Mouse (Mus musculus): ENCODE results near the gene Ttc28.

DNA sequence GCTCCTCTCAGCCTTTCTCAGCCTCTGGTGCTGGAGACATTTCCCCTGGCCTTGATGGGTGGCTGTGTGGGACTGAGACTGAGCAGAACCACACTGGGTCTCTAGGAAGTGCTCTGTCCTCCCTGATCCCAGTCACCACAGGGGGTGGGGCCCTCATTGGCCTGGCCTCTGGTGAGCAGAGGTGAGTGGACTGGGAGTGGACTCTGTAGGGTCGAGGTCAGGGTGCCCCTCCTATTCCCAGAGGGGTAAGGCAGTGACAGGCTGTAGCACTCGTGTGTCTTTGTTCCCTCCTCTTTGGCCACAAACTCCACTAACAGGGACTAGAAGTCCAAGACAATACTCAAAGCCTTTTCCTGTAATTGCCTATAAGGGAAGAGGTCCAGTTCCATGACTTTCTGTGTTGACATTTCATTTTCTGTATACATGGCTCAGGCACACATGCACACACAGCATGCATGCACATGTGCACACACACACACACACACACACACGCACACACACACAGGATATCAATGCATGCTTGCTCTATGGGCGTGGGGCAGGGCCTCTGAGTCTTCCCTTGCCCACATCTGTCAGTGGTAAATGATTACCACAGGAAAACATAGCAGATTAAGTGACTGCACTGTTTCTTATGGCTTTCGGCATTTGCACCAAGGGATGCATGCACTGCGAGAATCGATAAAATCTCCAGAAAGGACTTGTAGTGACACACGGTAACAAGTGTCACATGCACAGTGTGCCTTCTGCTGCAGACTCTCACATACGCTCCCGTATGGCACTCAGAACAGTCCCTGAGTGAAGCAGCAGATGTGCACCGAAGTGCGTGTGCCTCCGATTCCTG lies 382.4 kb downstream of the Ttc28 start:
- TF ChIP-seq TAL1 (IDR thresholded peaks at IDR 0.05; ENCODE audit: low read length), result no peak
- TF ChIP-seq GATA1 (IDR thresholded peaks at IDR 0.05; ENCODE audit: low read length), result no peak

All from erythroblast, embryonic 14.5 days (primary cell).